Mouse (Mus musculus): ENCODE measurements at regions not wholly inside any gene's neighbourhood (a gene's known extent, or its start where the extent isn't known, plus 50 kb on each side); places are given as distances from the start of the nearest gene placed in this dataset.

DNA sequence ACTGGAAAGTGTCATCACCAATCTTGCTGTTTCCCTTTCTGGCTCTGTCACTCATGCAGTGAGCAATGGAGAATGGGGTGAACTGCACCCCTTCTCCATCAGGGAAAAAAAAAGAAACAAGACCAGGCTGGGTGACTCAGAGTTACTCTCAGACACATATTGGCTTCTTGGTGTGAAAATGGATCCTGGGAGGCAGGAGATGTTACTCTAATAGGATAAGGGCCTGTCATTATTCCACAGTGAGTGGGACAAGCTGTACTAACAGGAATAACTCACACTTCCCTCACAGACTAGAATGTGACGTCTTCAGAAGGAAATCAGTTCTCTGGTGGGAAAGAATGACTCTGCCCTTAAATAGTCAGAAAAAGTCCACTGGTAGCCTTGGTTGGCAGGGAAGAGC, 181.4 kb upstream of the Nlrp1b start:
- no peak for DNase-seq (ENCODE audit: low read depth)

DNA sequence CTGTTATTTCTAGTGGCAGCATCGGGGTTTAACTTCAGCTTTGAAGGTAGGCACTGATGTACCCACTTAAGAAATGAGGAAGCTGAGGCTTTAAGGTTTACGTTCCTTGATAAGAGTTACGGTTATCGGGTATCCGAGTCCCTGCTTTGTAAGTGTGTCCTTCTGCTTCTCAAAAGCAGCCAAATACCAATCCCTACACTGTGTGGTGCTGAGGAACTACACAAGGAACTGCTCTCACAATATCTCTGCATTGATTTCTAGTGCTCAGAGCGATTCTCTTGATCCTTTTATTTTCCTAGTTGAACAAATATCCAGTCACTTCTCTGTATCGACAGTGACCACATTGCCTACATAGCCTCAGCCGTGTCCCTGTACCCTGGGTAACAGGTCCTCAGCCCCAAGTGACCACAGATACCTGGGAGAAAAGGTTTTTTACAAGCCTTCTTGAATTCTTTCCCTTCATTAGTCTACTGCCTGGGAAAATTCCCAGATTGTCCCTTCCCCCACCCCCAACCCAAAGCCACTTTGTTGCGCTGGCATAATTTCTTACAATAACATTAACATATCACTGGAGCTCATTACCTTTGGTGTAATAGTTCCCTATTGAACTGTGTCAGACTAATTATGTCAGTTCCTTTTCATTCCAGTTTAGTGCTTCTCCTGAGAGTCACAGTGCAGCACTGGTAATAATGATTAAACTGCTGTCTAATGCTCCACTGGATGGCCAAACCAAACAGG, 184.0 kb upstream of the Nlrp1b start:
- no peak for DNase-seq (ENCODE audit: low read depth)

GRCm38 (mm10) chr11:71415451-71415850, 184.9 kb upstream of the Nlrp1b start:
- no peak for DNase-seq (ENCODE audit: low read depth)

DNA sequence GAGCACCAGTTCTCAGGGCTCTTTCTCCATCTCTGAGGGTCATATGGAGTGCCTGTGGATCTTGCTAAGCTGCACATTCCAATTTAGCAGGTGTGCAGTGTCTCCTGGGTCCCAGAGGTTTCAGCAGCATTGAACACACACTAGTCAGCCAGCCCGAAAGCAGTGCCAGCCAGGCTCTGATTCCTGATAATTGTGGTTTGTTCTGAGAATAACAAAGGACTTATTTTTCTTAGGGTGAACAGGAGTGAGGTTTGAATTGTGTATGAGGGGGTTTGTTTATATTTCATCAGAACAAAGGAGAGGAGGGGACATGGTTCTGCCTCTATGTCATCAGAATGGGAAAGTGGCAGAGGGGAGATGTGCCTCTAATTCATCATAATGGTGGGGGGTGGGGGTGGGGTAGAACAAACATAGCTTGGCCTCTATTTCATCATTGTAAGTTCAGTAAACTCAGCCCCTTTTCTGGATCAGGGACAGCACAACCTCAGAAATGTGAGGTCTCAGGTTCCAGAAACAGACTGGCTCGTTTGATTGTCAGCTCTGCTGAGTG, 191.8 kb upstream of the Nlrp1b start:
- DNase-seq (ENCODE audit: low read depth) = no peak

GRCm38 (mm10) chr11:71423242-71423641, 192.7 kb upstream of the Nlrp1b start:
- no peak for DNase-seq (ENCODE audit: low read depth)

GRCm38 (mm10) chr11:71424879-71425278, 194.3 kb upstream of the Nlrp1b start:
- DNase-seq (ENCODE audit: low read depth) = no peak

- DNase-seq (ENCODE audit: low read depth) = no peak
These were observed 199.2 kb upstream of the Nlrp1b start for GRCm38 (mm10) chr11:71429739-71430138.

GRCm38 (mm10) chr11:71434241-71434640, 203.7 kb upstream of the Nlrp1b start:
- DNase-seq (ENCODE audit: low read depth) = no peak

- no peak for DNase-seq (ENCODE audit: low read depth)
These were observed 204.4 kb upstream of the Nlrp1b start for GRCm38 (mm10) chr11:71434886-71435285.

DNA sequence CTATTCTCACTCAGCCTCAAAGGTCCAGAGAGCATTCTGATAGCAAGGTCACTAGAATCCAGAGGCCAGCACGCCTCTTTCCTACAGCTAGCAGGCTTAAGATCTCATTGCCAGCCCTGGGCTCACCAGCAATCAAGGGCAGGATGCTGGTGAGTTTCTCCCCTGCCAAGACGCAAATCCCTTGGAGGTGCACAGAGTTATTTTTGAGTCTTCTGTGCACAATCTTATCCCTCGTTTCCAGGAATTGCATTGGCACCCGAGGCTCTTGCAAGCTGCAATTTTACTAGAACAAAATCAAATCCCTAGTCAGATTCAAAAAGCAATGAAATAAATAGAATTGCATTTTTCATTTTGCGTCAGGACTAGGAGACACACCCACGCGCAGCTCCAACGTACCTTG, 205.2 kb upstream of the Nlrp1b start:
- no peak for DNase-seq (ENCODE audit: low read depth)

DNA sequence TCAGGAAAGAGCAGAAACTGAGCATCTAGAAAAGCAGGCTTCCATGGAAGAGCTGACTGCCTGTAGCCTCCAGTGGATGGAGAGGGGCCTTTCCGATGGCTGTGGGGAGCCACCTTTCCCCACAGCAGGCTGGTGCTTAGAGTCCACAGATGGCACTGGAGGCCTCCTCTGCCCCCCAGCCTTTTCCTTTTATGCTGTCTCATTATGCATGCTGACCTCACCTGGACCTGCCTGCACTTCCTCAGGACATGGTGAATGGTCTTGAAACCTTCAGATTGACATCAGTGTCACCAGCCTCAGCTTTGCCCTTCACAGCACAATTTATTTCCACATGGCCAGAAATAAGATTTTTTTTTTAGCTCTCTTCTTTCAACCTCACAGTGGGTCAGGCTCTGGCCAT, 205.8 kb upstream of the Nlrp1b start:
- no peak for DNase-seq (ENCODE audit: low read depth)

DNA sequence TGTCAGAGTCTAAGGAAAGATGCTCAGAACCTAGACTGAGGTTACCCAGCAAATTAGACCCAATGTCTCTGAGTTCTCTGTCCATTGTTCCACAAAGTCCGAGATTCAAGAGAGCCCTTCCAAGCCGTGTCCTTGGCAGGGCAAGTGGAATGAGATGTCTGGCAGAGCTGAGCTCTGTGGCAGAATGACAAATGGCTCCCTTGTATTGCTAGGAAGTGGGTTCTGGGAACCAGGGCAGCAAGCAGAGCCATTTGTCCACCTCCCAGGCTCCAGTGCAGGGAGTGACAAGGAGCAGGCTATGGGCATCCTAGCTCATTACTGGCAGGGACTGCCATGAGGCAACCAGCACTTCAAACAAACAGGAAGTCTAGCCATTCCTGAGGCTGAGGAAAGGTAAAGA, 206.3 kb upstream of the Nlrp1b start:
- no peak for DNase-seq (ENCODE audit: low read depth)

- DNase-seq (ENCODE audit: low read depth) = no peak
These were observed 209.3 kb upstream of the Nlrp1b start for GRCm38 (mm10) chr11:71439871-71440270.

DNA sequence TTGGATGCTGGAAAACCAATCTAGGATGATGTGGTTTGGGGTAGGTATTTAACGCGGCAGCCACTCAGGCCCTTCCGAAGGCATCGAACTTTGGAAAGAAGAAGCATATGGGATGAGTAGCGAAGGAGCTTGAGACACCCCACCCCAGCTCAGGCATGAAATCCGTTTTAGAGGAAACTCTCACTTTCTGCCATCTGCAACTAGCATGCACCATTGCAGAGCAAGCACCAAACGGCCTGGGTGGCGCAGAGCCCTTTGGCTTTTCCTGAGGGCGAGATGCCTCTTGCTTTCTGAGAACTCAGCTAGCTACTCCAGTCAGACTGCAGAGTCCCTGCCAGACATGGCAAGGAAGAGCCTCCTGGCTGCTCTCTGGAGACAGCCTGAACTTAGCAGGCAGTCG, 209.9 kb upstream of the Nlrp1b start:
- no peak for DNase-seq (ENCODE audit: low read depth)

DNA sequence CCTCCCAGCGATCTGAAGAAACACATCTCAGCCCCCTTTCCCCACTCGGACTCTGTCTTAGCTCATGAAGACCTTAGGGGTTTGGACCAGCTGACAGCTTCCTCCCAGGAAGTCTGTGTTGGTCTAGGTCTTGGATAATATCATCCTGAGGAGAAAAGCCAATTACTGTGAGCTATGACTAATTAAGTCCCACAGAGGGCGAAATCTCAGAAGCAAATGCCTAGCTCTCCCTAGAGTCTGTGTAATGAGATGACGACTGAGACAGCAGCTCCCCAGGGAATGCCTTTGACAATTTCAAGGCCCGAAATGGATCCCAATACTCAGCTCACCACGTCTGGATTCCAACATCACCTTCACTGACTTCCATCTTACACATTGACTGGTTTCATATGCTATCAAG, 213.5 kb upstream of the Nlrp1b start:
- no peak for DNase-seq (ENCODE audit: low read depth)

DNA sequence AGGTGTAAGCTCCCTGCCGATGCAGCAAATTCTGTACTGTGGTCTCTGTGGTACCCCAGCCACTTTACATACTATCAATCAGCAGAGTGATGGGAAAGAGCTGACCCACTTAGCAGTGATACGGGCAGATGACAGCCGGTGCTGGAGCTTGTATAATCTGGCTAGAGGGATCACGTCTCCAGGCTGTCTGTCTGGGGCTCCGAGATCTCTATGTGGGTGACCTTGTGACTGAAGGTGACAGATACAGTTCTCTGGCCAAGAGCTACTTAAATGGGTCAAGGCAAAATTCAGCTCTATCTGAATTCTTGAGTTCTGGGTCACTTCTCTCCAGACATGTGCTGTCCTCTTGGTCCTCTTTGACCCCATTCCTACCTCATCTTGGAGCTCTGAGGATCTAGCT, 216.1 kb upstream of the Nlrp1b start:
- no peak for DNase-seq (ENCODE audit: low read depth)

- DNase-seq (ENCODE audit: low read depth) = no peak
These were observed 217.6 kb upstream of the Nlrp1b start for GRCm38 (mm10) chr11:71447841-71448745.

GRCm38 (mm10) chr11:71480094-71480493, 249.6 kb upstream of the Nlrp1b start:
- no peak for DNase-seq (ENCODE audit: low read depth)

DNA sequence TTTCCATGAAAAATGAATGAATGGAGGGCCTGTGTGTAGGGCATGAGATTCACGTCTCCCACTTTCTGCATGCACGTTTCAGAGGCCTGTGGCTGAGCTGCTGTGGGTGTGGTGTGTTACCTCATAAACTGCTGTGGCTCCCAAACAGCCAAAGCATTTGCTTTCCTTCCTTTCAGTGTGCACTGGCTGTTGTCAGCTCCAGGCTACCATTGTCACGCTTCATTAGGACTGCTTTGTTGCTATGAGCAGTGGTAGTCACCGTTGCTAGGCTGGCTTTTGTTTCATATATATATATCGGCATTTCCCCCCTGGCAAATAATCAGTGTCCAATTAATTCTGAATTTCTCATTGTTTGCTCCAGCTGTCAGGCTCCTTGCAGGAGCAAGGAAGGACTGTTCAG, 251.9 kb upstream of the Wscd1 start:
- DNase-seq (ENCODE audit: low read depth) = no peak

GRCm38 (mm10) chr11:71498299-71498698, 251.4 kb upstream of the Wscd1 start:
- no peak for DNase-seq (ENCODE audit: low read depth)

DNA sequence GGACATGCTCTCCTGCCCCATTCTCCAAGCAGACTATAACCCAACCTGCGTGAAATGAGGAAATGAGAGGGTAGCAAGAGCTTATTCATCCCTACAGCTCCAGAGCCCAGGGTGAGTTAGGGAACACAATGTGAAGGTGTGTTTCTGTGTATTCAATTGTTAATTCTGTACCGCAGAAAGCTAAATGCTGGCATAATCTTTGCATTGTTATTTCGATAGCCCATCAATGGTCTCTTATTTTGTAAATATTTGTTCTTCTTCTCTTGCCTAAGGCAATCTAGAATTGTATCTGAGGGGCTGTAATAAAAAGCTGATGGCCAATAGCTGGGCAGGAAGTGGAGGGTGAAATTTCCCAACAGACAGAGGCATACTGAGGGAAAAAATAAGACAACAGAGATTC, 247.6 kb upstream of the Wscd1 start:
- no peak for DNase-seq (ENCODE audit: low read depth)

DNA sequence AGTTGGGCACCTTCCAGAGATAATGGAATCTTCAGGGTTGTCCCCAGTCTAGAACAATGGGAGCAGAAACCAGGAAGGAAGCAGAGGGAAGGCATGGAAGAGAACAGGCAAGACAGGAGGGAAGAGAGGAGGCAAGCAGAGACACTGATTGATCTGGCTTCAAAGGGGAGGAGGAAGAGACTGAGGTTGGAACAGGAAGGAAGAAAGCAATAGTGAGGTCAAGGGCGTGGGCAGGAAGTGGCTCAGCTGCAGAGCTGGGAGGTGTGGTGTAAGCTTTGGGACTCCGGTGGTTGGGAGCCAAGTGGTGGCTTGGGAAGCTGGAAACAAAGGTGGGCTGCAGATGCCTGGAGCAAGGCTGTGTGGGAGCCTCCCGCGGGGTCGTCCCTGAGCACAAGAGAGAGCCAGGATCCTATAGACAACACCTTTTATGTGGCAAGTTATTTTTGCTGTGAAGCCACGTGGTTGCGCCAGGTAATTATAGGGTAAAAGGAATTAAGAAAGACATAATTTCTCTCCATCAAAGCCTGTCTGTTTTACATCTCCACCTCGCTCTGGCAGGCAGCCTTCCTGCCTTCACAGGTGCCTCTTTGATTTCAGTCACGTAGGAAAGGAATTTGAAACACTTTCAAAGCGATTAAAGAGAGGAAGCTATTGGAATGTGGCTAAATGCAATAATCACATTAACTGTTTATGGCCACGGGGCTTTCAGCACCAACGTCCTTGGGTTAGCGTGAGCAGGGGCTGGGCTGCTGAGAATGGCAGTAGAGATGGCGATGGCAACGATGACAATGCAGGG, 237.3 kb upstream of the Wscd1 start:
- DNase-seq (ENCODE audit: low read depth) = no peak

DNA sequence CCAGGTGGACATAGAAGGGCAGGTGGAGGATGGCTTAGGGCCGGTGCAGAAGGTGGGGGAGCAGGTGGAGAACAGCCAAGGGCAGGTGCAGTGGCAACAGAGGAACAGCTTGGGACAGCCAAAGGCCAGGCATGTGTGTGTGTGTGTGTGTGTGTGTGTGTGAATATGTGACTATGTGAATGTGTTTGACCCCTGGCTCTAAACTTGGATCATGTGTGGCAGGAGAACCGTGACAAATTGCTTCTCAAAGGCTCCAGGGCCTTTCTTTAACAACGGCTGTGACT, 236.7 kb upstream of the Wscd1 start:
- no peak for DNase-seq (ENCODE audit: low read depth)
